Mouse (Mus musculus) limb, embryonic 10.5 days (tissue): ENCODE measurements around the gene Slc22a30. TPM values are rescaled to one million over a fixed set of nuclear protein-coding genes. Genes with fewer than 3 reads are reported as not detected.
"Not testable (repeated sequence)": the region's sequence is repeated elsewhere in the genome, so short reads cannot be mapped to it uniquely, and the experiment has no call there.

Experiments used
- DNase-seq: peaks from one replicate; pipeline ENCODE4 v3.0.0-alpha.2; 2017; ENCODE audit warnings: low spot score
- H3K27ac ChIP-seq: fragments of 300-500 bp; sonication (generic); 2 replicates; pipeline ENCODE4 v1.5.1; 2016; ENCODE audit warnings: mild to moderate bottlenecking
- H3K27me3 ChIP-seq: fragments of 300-500 bp; sonication (generic); 2 replicates; pipeline ENCODE4 v1.6.1; 2016; ENCODE audit warnings: low read depth, mild to moderate bottlenecking; ENCODE audit not compliant: poor library complexity, severe bottlenecking
- H3K36me3 ChIP-seq: fragments of 300-500 bp; sonication (generic); 2 replicates; pipeline ENCODE4 v1.6.1; 2016; ENCODE audit warnings: mild to moderate bottlenecking, moderate library complexity
- H3K4me1 ChIP-seq: fragments of 300-500 bp; sonication (generic); 2 replicates; pipeline ENCODE4 v1.6.1; 2016
- H3K4me3 ChIP-seq: fragments of 300-500 bp; sonication (generic); 2 replicates; pipeline ENCODE4 v1.5.1; 2016; ENCODE audit warnings: mild to moderate bottlenecking, moderate library complexity
- H3K9me3 ChIP-seq: fragments of 300-500 bp; sonication (generic); replicated peaks from 2 replicates; pipeline ENCODE4 v1.6.1; 2016; ENCODE audit warnings: mild to moderate bottlenecking
- whole genome bisulfite sequencing: fragments of 180-500 bp; shearing (Covaris S2); methylation state at CpG from one replicate; pipeline ENCODE4 v1.1.7; 2016; 5-methylcytosine and 5-hydroxymethylcytosine counted together
- polyA plus RNA-seq: library from polyadenylated mRNA; unstranded; fragments of >200 nt; fragmentation: Nextera tagmentation; extraction: Ambion mirVana; gene quantifications from 2 replicates; pipeline ENCODE4 v1.2.1, GENCODE M21; 2016

Gene Slc22a30
- not detected in 2 replicates for polyA plus RNA-seq

GRCm38 (mm10) chr19:8405011-8405410 lies at the start of gene Slc22a30:
TSS of gene Slc22a30 (minus strand) at chr19:8405111.
- H3K27me3 ChIP-seq, H3K4me3 ChIP-seq, H3K9me3 ChIP-seq, H3K27ac ChIP-seq, H3K36me3 ChIP-seq, DNase-seq, H3K4me1 ChIP-seq: not testable (repeated sequence)
- WGBS: 93% methylated on average over 1 of the region's 2 CpGs

GRCm38 (mm10) chr19:8448321-8448720 lies 43.4 kb upstream of the Slc22a30 start:
- no peak overlapping the region for H3K27ac ChIP-seq
- no peak overlapping the region for H3K4me3 ChIP-seq
- no peaks in the 10 kb centered on the region for H3K27me3 ChIP-seq
- H3K36me3 ChIP-seq: no peaks in the 10 kb centered on the region
- WGBS: 81% methylated on average over 2 of the region's 2 CpGs
- no peaks in the 10 kb centered on the region for H3K4me1 ChIP-seq
- no peaks in the 10 kb centered on the region for H3K9me3 ChIP-seq
- no peak for DNase-seq

GRCm38 (mm10) chr19:8447516-8447915 lies 42.6 kb upstream of the Slc22a30 start:
- Histone ChIP-seq H3K36me3 (no peaks in the 10 kb centered on the region), H3K9me3 (0 out of 2 replicates have a peak, but pooled peaks cover under 1% of the 10 kb centered on the region), H3K4me1 (no peaks in the 10 kb centered on the region), H3K27ac (no peak overlapping the region), H3K27me3 (no peaks in the 10 kb centered on the region), H3K4me3 (no peak overlapping the region)
- DNase-seq: no peak
- 88% methylated on average over 1 of the region's 1 CpGs for WGBS

GRCm38 (mm10) chr19:8431051-8431662 lies 26.2 kb upstream of the Slc22a30 start:
- 86% methylated on average over 5 of the region's 5 CpGs for WGBS
- no peaks in the 10 kb centered on the region for H3K27me3 ChIP-seq
- H3K27ac ChIP-seq: no peak overlapping the region
- H3K4me1 ChIP-seq: no peaks in the 10 kb centered on the region
- no peak for DNase-seq
- H3K4me3 ChIP-seq: no peak overlapping the region
- H3K36me3 ChIP-seq: no peaks in the 10 kb centered on the region
- no peaks in the 10 kb centered on the region; the same call in 1 of the 2 replicates for H3K9me3 ChIP-seq

GRCm38 (mm10) chr19:8407290-8408021 lies 2.5 kb upstream of the Slc22a30 start:
- not testable (repeated sequence) for H3K9me3 ChIP-seq, H3K4me1 ChIP-seq, H3K27ac ChIP-seq, H3K27me3 ChIP-seq, H3K4me3 ChIP-seq, DNase-seq, H3K36me3 ChIP-seq
- WGBS: 51% methylated on average over 14 of the region's 14 CpGs

Other genes starting within 250 kb of the Slc22a30 start
- not detected in 2 replicates for gene Slc22a29, start 186.2 kb downstream of the Slc22a30 start, polyA plus RNA-seq
- not detected in 2 replicates for gene Slc22a8, start 186.1 kb upstream of the Slc22a30 start, polyA plus RNA-seq
- gene Slc22a6, start 212.9 kb upstream of the Slc22a30 start, polyA plus RNA-seq: not detected in 2 replicates